Mouse (Mus musculus) midbrain, postnatal 0 days (tissue): Measurements from ENCODE around the gene Plekhm1. TPM values are rescaled to one million over a fixed set of nuclear protein-coding genes. Genes with fewer than 3 reads are reported as not detected.

Experiments
- ATAC-seq: fragments of 200-750 bp; cut with Nextera tagmentation; 2 replicates; pipeline ENCODE4 v1.8.0; 2017; ENCODE audit warnings: moderate number of reproducible peaks, mild to moderate bottlenecking, moderate TSS enrichment, moderate library complexity; ENCODE audit not compliant: low FRiP score
- DNase-seq: peaks from one replicate; pipeline ENCODE4 v3.0.0-alpha.2; 2015; ENCODE audit warnings: low spot score
- H3K27ac ChIP-seq: fragments of 300-500 bp; sonication (generic); 2 replicates; pipeline ENCODE4 v1.5.1; 2014; ENCODE audit warnings: low read depth, mild to moderate bottlenecking, low read length, mixed read lengths
- H3K27me3 ChIP-seq: fragments of 300-500 bp; sonication (generic); 2 replicates; pipeline ENCODE4 v1.6.1; 2014; ENCODE audit warnings: low read length, control low read depth, mixed read lengths; ENCODE audit not compliant: insufficient read depth
- H3K36me3 ChIP-seq: fragments of 300-500 bp; sonication (generic); 2 replicates; pipeline ENCODE4 v1.6.1; 2014; ENCODE audit warnings: low read length, control low read depth, mixed read lengths; ENCODE audit not compliant: insufficient read depth
- H3K4me1 ChIP-seq: fragments of 300-500 bp; sonication (generic); 2 replicates; pipeline ENCODE4 v1.6.1; 2014; ENCODE audit warnings: mild to moderate bottlenecking, control low read depth, antibody characterized with exemption, low read length, mixed read lengths; ENCODE audit not compliant: insufficient read depth
- H3K4me2 ChIP-seq: fragments of 300-500 bp; sonication (generic); 2 replicates; pipeline ENCODE4 v1.6.1; 2014; ENCODE audit warnings: low read depth, mild to moderate bottlenecking, low read length, mixed read lengths; ENCODE audit not compliant: poor library complexity, severe bottlenecking
- H3K4me3 ChIP-seq: fragments of 300-500 bp; sonication (generic); 2 replicates; pipeline ENCODE4 v1.5.1; 2014; ENCODE audit warnings: low read depth, mild to moderate bottlenecking, low read length, moderate library complexity
- H3K9ac ChIP-seq: fragments of 300-500 bp; sonication (generic); replicated peaks from 2 replicates; pipeline ENCODE4 v1.6.1; 2014; ENCODE audit warnings: mild to moderate bottlenecking, low read length, moderate library complexity, mixed read lengths; ENCODE audit not compliant: poor library complexity, severe bottlenecking
- H3K9me3 ChIP-seq: fragments of 300-500 bp; sonication (generic); 2 replicates; pipeline ENCODE4 v1.6.1; 2016; ENCODE audit warnings: low read length, control low read depth
- CTCF ChIP-seq: IDR thresholded peaks from 2 replicates; pipeline ENCODE4 v1.5.1; 2016; ENCODE audit warnings: antibody characterized with exemption, mild to moderate bottlenecking
- WGBS: fragments of 180-500 bp; shearing (Covaris S2); extraction: QIAGEN DNeasy Blood & Tissue Kit; methylation state at CpG from one replicate; pipeline ENCODE4 v1.1.7; 2014; 5-methylcytosine and 5-hydroxymethylcytosine counted together
- polyA plus RNA-seq: library from polyadenylated mRNA; unstranded; fragments of >200 nt; fragmentation: Nextera tagmentation; extraction: Ambion mirVana; gene quantifications from 2 replicates; pipeline ENCODE4 v1.2.1, GENCODE M21; 2015
- total RNA-seq: library from RNA; depleted of rRNA; stranded (reverse); fragments of >200 nt; gene quantifications from 2 replicates; pipeline ENCODE4 v1.2.3, GENCODE M21; 2014

Gene Plekhm1
- total and polyA plus RNA-seq, 2 experiments from 2014 or later = 6.0 to 7.8 TPM

DNA sequence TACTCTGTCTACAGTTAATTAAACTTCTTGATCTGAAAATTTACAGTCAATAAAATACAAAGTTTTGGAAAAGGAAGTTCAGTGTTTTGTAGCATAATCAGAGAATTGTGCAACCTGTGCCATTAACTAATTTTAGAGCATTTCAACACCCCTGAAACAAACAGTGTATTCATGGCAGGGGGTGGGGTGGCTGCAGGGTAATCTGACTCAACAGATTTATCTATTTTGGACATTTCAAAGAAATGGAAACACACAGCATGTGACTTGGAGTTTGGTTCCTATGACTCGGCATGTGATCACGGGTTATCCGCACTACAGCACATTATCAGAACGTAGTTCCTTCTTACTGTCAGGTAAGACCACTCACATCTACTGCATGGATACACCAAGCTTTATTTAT is 12.5 kb downstream of the Plekhm1 start:
- ATAC-seq (no peak), DNase-seq (no peak)
- Histone ChIP-seq H3K4me1 (no peaks in the 10 kb centered on the region), H3K9ac (no peak overlapping the region), H3K9me3 (no peaks in the 10 kb centered on the region), H3K4me2 (no peak overlapping the region), H3K27me3 (no peaks in the 10 kb centered on the region), H3K36me3 (peaks cover 30% of the 10 kb centered on the region), H3K27ac (no peak overlapping the region), H3K4me3 (no peak overlapping the region)
- TF ChIP-seq CTCF = no peak
- 86% methylated on average over 4 of the region's 4 CpGs for WGBS

DNA sequence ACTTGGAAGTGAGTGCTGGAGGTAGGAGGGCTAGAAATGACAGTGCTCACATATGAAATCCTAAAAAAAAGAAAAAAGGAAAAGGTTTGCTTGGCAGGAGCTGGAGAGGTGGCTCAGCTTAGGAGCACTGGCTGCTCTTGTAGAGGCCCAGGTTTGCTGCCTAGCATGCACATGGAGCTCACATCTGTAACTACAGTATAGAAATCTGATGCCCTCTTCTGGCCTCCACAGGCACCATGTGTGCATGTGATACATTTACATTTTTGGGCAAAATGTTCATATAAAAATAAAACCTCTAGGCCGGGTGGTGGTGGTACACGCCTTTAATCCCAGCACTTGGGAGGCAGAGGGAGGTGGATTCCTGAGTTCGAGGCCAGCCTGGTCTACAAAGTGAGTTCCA is 13.4 kb downstream of the Plekhm1 start:
- peaks cover 39% of the 10 kb centered on the region for H3K36me3 ChIP-seq
- ATAC-seq (no peak), DNase-seq (no peak)
- H3K27me3 ChIP-seq = no peaks in the 10 kb centered on the region
- no peak overlapping the region for H3K4me2 ChIP-seq
- TF ChIP-seq CTCF = peak; percentile 49
- no peaks in the 10 kb centered on the region for H3K4me1 ChIP-seq
- H3K9me3 ChIP-seq = no peaks in the 10 kb centered on the region
- no peak overlapping the region for H3K9ac ChIP-seq
- no peak overlapping the region for H3K4me3 ChIP-seq
- H3K27ac ChIP-seq = no peak overlapping the region
- 91% methylated on average over 3 of the region's 3 CpGs for WGBS

DNA sequence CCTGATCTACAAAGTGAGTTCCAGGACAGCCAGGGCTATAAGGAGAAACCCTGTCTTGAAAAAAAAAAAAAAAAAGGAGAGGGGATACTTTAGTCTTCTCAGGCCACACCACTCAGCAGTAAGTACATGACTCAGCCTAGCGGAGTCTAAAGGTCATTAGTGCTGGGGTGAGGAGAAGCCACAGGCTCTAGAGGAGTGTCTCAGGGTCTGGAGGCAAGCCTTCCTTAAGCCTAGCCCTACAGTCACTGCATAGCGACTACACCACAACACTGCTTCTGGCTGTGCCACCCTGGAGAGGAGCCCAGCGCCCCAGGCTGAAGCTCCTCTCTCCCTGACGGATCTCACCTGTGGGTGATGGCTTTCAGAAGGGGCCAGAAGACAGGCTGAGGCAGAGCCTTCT is 15.8 kb downstream of the Plekhm1 start:
- Histone ChIP-seq H3K27me3 (no peaks in the 10 kb centered on the region), H3K4me2 (no peak overlapping the region), H3K4me3 (no peak overlapping the region), H3K27ac (no peak overlapping the region), H3K36me3 (peaks cover 41% of the 10 kb centered on the region), H3K9ac (no peak overlapping the region), H3K9me3 (no peaks in the 10 kb centered on the region), H3K4me1 (no peaks in the 10 kb centered on the region)
- ATAC-seq (no peak), DNase-seq (no peak)
- TF ChIP-seq CTCF = no peak
- WGBS = 93% methylated on average over 4 of the region's 4 CpGs

DNA sequence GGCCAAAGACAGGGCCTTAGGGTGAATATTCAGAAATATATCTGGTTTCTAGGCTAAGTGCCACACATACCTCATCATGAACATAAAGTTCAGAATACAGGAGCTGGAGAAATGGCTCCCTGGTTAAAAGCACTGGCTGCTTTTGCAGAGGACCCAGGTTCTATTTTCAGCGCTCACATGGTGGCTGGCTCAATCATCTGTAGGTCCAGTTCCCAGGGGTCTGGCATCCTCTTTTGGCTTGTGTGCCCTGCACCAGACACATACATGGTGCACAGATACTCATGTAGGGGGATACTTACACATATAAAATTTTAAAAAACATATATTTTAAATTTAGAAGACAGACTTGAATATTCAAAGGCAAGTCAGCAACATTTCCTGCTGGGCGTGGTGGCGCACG is 16.3 kb downstream of the Plekhm1 start:
- no peak overlapping the region for H3K27ac ChIP-seq
- no peaks in the 10 kb centered on the region for H3K9me3 ChIP-seq
- over 99% methylated on average over 4 of the region's 4 CpGs for WGBS
- peaks cover 41% of the 10 kb centered on the region for H3K36me3 ChIP-seq
- no peaks in the 10 kb centered on the region for H3K4me1 ChIP-seq
- H3K27me3 ChIP-seq = no peaks in the 10 kb centered on the region
- DNase-seq = no peak
- TF ChIP-seq CTCF = no peak
- ATAC-seq = no peak
- no peak overlapping the region for H3K4me2 ChIP-seq
- H3K4me3 ChIP-seq = no peak overlapping the region
- no peak overlapping the region for H3K9ac ChIP-seq

DNA sequence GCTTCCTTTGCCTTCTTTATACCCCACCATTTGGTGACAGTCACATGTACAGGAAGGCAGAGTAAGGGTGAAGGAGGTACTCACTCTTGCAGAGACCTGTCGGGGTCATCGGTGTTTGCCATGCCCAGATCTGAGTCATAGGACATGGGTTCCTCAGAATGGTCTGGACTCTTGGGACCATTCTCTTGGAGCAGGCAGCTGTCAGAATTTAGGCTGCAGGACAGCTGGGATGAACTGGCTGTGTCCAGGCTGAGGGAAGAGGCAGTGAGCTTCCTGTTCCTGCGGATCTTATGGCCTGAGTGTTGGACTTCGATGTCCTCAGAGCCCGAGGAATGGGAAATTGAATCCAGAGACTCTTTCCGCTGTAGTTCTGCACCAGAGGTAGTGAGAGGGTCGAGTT is 17.9 kb downstream of the Plekhm1 start:
- Histone ChIP-seq H3K36me3 (peaks cover 43% of the 10 kb centered on the region), H3K9ac (no peak overlapping the region), H3K27me3 (no peaks in the 10 kb centered on the region), H3K27ac (no peak overlapping the region), H3K4me1 (no peaks in the 10 kb centered on the region), H3K9me3 (no peaks in the 10 kb centered on the region), H3K4me2 (no peak overlapping the region), H3K4me3 (no peak overlapping the region)
- ATAC-seq (no peak), DNase-seq (no peak)
- TF ChIP-seq CTCF = no peak
- WGBS = 91% methylated on average over 7 of the region's 7 CpGs

DNA sequence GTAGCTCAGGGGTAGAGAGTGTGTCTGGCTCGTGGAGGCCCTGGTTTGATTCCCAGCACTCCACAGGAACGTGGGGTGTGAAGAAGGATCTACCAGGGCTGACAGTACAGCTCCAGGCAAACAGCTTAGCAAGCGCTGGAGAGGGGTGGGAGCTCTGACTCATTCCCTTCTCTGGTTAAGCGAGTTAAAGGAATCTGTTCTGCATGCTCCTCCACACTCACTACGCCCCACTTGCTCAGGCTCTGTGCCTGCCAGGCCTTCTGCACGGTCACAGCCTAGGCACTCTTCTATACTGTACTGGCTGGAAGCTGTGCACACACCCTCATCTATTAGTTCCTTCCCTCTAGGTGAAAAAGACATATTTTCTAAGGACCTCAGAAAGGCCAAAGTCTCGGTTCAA is 18.5 kb downstream of the Plekhm1 start:
- no peak for ATAC-seq
- H3K36me3 ChIP-seq = peaks cover 43% of the 10 kb centered on the region
- no peaks in the 10 kb centered on the region for H3K9me3 ChIP-seq
- no peak overlapping the region for H3K27ac ChIP-seq
- TF ChIP-seq CTCF = no peak
- WGBS = 92% methylated on average over 7 of the region's 7 CpGs
- no peak overlapping the region for H3K4me2 ChIP-seq
- H3K4me3 ChIP-seq = no peak overlapping the region
- H3K9ac ChIP-seq = no peak overlapping the region
- H3K27me3 ChIP-seq = no peaks in the 10 kb centered on the region
- no peak for DNase-seq
- H3K4me1 ChIP-seq = no peaks in the 10 kb centered on the region
